Mouse (Mus musculus): ENCODE data around the gene Rraga.

DNA sequence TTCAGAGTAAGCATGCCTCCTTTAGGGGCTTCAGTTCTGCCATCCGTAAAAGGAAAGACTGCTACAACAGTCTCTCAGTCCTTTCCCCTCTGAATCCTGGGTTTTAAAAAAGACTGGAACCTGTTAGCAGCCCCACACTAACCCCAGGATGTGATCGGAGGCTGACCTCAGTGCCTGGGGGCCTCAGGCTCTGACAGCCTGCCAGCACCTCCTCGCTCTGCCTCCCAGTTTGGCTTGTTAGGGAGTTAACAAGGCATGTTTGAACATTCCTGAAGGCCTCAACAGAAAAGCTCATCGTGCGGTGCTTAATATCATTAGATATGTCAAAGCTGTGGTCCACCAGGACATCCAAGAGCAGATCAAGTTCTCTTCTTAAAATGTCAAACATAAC, 41.4 kb upstream of the Rraga start:
- TF ChIP-seq CTCF (IDR thresholded peaks at IDR 0.05; ENCODE audit: low read depth, low read length) (no peak), POLR2AphosphoS5 (IDR thresholded peaks at IDR 0.05; ENCODE audit: insufficient replicate concordance, low read depth, low read length) (no peak), TAL1 (conservative IDR thresholded peaks at IDR 0.05; ENCODE audit: low read depth, low read length) (no peak), GATA1 (IDR thresholded peaks at IDR 0.05; ENCODE audit: borderline replicate concordance, low read length) (no peak)

Measured in G1E (cell line).